In the genomic region with DNA sequence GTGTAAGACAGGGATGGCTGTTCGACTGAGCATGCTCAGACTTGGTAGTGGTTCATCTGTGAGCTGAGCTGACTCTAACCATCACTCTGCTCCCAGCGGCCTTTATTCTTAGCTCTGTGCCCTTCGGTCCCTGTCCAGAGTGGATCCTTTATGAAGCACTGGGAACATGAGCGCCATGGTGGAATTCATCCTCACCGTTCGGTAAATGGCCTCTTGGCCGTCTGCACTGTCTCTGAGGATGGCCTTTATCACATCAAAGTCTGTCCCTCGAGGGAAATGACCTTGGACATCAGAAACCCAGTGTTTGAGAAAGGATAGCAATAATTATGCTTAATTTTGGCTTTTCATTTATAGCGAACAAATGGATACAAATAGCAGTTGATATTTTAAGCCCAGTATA, we compare ENCODE assay signal across 21 mouse cellular contexts.
DNase-seq lines count a peak whose midpoint lies in the region; ATAC-seq and TF ChIP-seq lines count a peak whose summit lies in the region.
"Had no signal": no experiment of that assay in that cellular context is flagged by ENCODE, and none has a peak within 500 bp of the region (broad histone marks: within the 10 kb centered on the region; RNA-seq: fewer than 3 reads in every experiment).

No protein-coding gene starts in this region.

- no peak overlapping the region for H3K4me3 ChIP-seq in forebrain, embryonic 11.5 days (ENCODE audit: low read depth, low read length)
- no peak overlapping the region for H3K4me3 ChIP-seq in forebrain, embryonic 12.5 days (replicated peaks)
- no peak overlapping the region for H3K4me3 ChIP-seq in limb, embryonic 12.5 days (replicated peaks)
- no peak overlapping the region for H3K4me3 ChIP-seq in limb, embryonic 10.5 days
- H3K4me3 ChIP-seq in embryonic facial prominence, embryonic 10.5 days, result no peak overlapping the region
- no peak overlapping the region for H3K4me3 ChIP-seq in hindbrain, postnatal 0 days (ENCODE audit: low read length)
- H3K4me3 ChIP-seq: left cerebral cortex, adult 2 months had no signal

- peaks cover 2% of the 10 kb centered on the region; the same call in 1 of the 2 replicates for H3K27me3 ChIP-seq in forebrain, embryonic 11.5 days (ENCODE audit: control insufficient read depth, insufficient read depth, low read length)
- H3K27me3 ChIP-seq in forebrain, embryonic 12.5 days, result peaks cover 8% of the 10 kb centered on the region; the same call in 1 of the 2 replicates
- no peaks in the 10 kb centered on the region for H3K27me3 ChIP-seq in limb, embryonic 12.5 days
- H3K27me3 ChIP-seq in limb, embryonic 10.5 days (ENCODE audit: low read depth, poor library complexity, severe bottlenecking), result no peaks in the 10 kb centered on the region
- no peaks in the 10 kb centered on the region for H3K27me3 ChIP-seq in embryonic facial prominence, embryonic 10.5 days (replicated peaks; ENCODE audit: low read depth, poor library complexity, severe bottlenecking)
- no peaks in the 10 kb centered on the region for H3K27me3 ChIP-seq in hindbrain, postnatal 0 days (ENCODE audit: insufficient read depth, low read length)
- H3K27me3 ChIP-seq: Patski had no signal

- WGBS in forebrain, embryonic 11.5 days, result 68% methylated on average over 9 of the region's 9 CpGs
- 68% methylated on average over 9 of the region's 9 CpGs for WGBS in forebrain, embryonic 12.5 days
- WGBS in limb, embryonic 12.5 days, result 88% methylated on average over 9 of the region's 9 CpGs
- 87% methylated on average over 9 of the region's 9 CpGs for WGBS in limb, embryonic 10.5 days
- 56% methylated on average over 9 of the region's 9 CpGs for WGBS in embryonic facial prominence, embryonic 10.5 days
- 59% methylated on average over 9 of the region's 9 CpGs for WGBS in hindbrain, postnatal 0 days

- no peaks in the 10 kb centered on the region for H3K36me3 ChIP-seq in forebrain, embryonic 11.5 days (ENCODE audit: control insufficient read depth, insufficient read depth, low read length)
- no peaks in the 10 kb centered on the region for H3K36me3 ChIP-seq in forebrain, embryonic 12.5 days (replicated peaks)
- no peaks in the 10 kb centered on the region for H3K36me3 ChIP-seq in limb, embryonic 12.5 days
- no peaks in the 10 kb centered on the region for H3K36me3 ChIP-seq in limb, embryonic 10.5 days
- H3K36me3 ChIP-seq in embryonic facial prominence, embryonic 10.5 days (replicated peaks), result no peaks in the 10 kb centered on the region
- H3K36me3 ChIP-seq in hindbrain, postnatal 0 days (ENCODE audit: insufficient read depth, low read length), result no peaks in the 10 kb centered on the region

- no peak for ATAC-seq in forebrain, embryonic 11.5 days (replicated peaks; ENCODE audit: low FRiP score)
- ATAC-seq in forebrain, embryonic 12.5 days (ENCODE audit: low FRiP score), result no peak
- ATAC-seq in limb, embryonic 12.5 days (ENCODE audit: insufficient number of reproducible peaks, insufficient read depth, low FRiP score, low TSS enrichment, low read depth), result no peak
- ATAC-seq in hindbrain, postnatal 0 days, result no peak
- ATAC-seq: CD4-positive, CD25-positive, alpha-beta regulatory T cell, adult 4 months; forebrain, embryonic 16.5 days had no signal

- no peak overlapping the region for H3K9ac ChIP-seq in forebrain, embryonic 11.5 days (ENCODE audit: low read length)
- H3K9ac ChIP-seq in forebrain, embryonic 12.5 days, result no peak overlapping the region
- H3K9ac ChIP-seq in limb, embryonic 12.5 days (replicated peaks), result no peak overlapping the region
- no peak overlapping the region for H3K9ac ChIP-seq in hindbrain, postnatal 0 days (replicated peaks; ENCODE audit: low read length)

- DNase-seq in forebrain, embryonic 11.5 days (ENCODE audit: low spot score), result no peak
- DNase-seq in limb, embryonic 10.5 days (ENCODE audit: low spot score), result no peak
- DNase-seq in embryonic facial prominence, embryonic 10.5 days (ENCODE audit: low spot score), result no peak
- no peak for DNase-seq in hindbrain, postnatal 0 days (ENCODE audit: low spot score)
- no peak for DNase-seq in left cerebral cortex, adult 8-10 months (ENCODE audit: low spot score in 2 of 2)
- DNase-seq in liver, result no peak
- DNase-seq: adrenal gland, postnatal 10 days; heart, postnatal 14 days; kidney, adult 8-10 months; kidney, postnatal 36 days; layer of hippocampus, adult 9-11 months; lung, postnatal 10 days; right cerebral cortex, postnatal 25 days; thymus, postnatal 4 days had no signal

- peaks cover 25% of the 10 kb centered on the region for H3K4me1 ChIP-seq in forebrain, embryonic 11.5 days (replicated peaks; ENCODE audit: control insufficient read depth, insufficient read depth, low read length)
- peaks cover 39% of the 10 kb centered on the region for H3K4me1 ChIP-seq in forebrain, embryonic 12.5 days
- H3K4me1 ChIP-seq in limb, embryonic 12.5 days (replicated peaks), result peaks cover 13% of the 10 kb centered on the region
- H3K4me1 ChIP-seq in limb, embryonic 10.5 days, result peaks cover 10% of the 10 kb centered on the region; the same call in 1 of the 2 replicates
- H3K4me1 ChIP-seq in embryonic facial prominence, embryonic 10.5 days, result peaks cover 41% of the 10 kb centered on the region
- H3K4me1 ChIP-seq in hindbrain, postnatal 0 days (ENCODE audit: insufficient read depth, low read length), result peaks cover 17% of the 10 kb centered on the region

- 0 out of 2 replicates have a peak overlapping the region, but pooled peaks have one; percentile 50 for H3K27ac ChIP-seq in forebrain, embryonic 11.5 days (ENCODE audit: low read depth, low read length)
- H3K27ac ChIP-seq in forebrain, embryonic 12.5 days, result no peak overlapping the region
- H3K27ac ChIP-seq in limb, embryonic 12.5 days, result peak overlapping the region; percentile 29; the same call in 1 of the 2 replicates
- H3K27ac ChIP-seq in limb, embryonic 10.5 days, result no peak overlapping the region
- peak overlapping the region; percentile 77 for H3K27ac ChIP-seq in embryonic facial prominence, embryonic 10.5 days (replicated peaks)
- peak overlapping the region; percentile 8; the same call in 1 of the 2 replicates for H3K27ac ChIP-seq in hindbrain, postnatal 0 days

- no peak for TF ChIP-seq CTCF in hindbrain, postnatal 0 days (IDR thresholded peaks at IDR 0.05; ENCODE audit: low read depth)

- H3K4me2 ChIP-seq in forebrain, embryonic 11.5 days (ENCODE audit: low read depth, low read length, severe bottlenecking), result no peak overlapping the region
- H3K4me2 ChIP-seq in forebrain, embryonic 12.5 days, result no peak overlapping the region
- no peak overlapping the region for H3K4me2 ChIP-seq in limb, embryonic 12.5 days
- H3K4me2 ChIP-seq in hindbrain, postnatal 0 days (ENCODE audit: low read depth, low read length), result no peak overlapping the region
- H3K4me2 ChIP-seq: heart, embryonic 11.5 days had no signal

- H3K9me3 ChIP-seq in forebrain, embryonic 11.5 days (ENCODE audit: control insufficient read depth, low read length), result no peaks in the 10 kb centered on the region
- H3K9me3 ChIP-seq in forebrain, embryonic 12.5 days, result no peaks in the 10 kb centered on the region
- H3K9me3 ChIP-seq in limb, embryonic 12.5 days, result no peaks in the 10 kb centered on the region
- H3K9me3 ChIP-seq in limb, embryonic 10.5 days (replicated peaks), result no peaks in the 10 kb centered on the region
- H3K9me3 ChIP-seq in embryonic facial prominence, embryonic 10.5 days, result no peaks in the 10 kb centered on the region
- H3K9me3 ChIP-seq in hindbrain, postnatal 0 days (ENCODE audit: low read length), result no peaks in the 10 kb centered on the region

Comparison
In these comparisons a context has a peak if more than half of its experiments do, and no peak if none do; other contexts are left out.
1. H3K27ac ChIP-seq: peak in forebrain, embryonic 11.5 days (single experiment), limb, embryonic 12.5 days (single experiment), embryonic facial prominence, embryonic 10.5 days (single experiment) and hindbrain, postnatal 0 days (single experiment); none in forebrain, embryonic 12.5 days (single experiment) and limb, embryonic 10.5 days (single experiment).